Mouse (Mus musculus) E14TG2a.4 (cell line): ENCODE data around the gene Tbx4.

ENCODE experiments used
- CTCF ChIP-seq: conservative IDR thresholded peaks from 2 replicates; pipeline ENCODE4 v1.5.1; 2014; ENCODE audit warnings: low read length
- NANOG ChIP-seq: IDR thresholded peaks from 2 replicates; pipeline ENCODE4 v1.6.1; 2014; ENCODE audit warnings: borderline replicate concordance, low read length, mixed read lengths
- POU5F1 ChIP-seq: IDR thresholded peaks from 2 replicates; pipeline ENCODE4 v1.6.1; 2014; ENCODE audit warnings: low read length, borderline replicate concordance

DNA sequence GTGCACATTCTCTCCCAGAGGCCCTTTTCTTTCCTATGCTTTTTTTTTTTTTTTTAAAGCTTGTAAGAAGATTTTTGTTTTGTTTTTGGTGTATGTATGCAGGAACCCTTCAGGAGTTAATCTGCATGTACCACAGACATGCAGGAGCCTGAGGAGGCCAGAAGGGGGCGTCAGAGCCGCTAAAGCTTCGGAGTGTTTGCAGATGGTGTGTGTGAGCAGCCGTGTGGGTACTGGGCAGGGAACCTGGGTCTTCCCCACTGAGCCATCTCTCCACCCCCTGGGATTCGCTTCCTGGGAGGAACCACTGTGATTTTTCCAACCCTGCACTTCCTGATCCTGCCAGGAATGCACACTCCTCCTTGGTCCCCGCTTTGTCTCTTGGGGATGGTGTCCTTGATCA, 35.5 kb upstream of the Tbx4 start:
- TF ChIP-seq CTCF (peak; percentile 55), NANOG (no peak), POU5F1 (no peak)
